Mouse (Mus musculus): ENCODE measurements at regions not wholly inside any gene's neighbourhood (a gene's known extent, or its start where the extent isn't known, plus 50 kb on each side); places are given as distances from the start of the nearest gene placed in this dataset.
A peak's percentile ranks its signal among the peaks of the same experiment; 100 is the strongest.
"Not testable (repeated sequence)": the region's sequence is repeated elsewhere in the genome, so short reads cannot be mapped to it uniquely, and the experiment has no call there.

GRCm38 (mm10) chr3:41504867-41505266, 50.7 kb upstream of the Jade1 start:
- intact Hi-C loops (cut with DNase I): no loop called here
- DNase-seq: no peak

GRCm38 (mm10) chr3:41502161-41502560, 53.4 kb upstream of the Jade1 start:
- DNase-seq: no peak
- intact Hi-C loops (cut with DNase I): no loop called here

GRCm38 (mm10) chr3:41501639-41502038, 53.9 kb upstream of the Jade1 start:
- intact Hi-C loops (cut with DNase I); DNase-seq: not testable (repeated sequence)

- DNase-seq: no peak
- intact Hi-C loops (cut with DNase I): no loop called here
These were observed 54.4 kb upstream of the Jade1 start for GRCm38 (mm10) chr3:41501124-41501523.

GRCm38 (mm10) chr3:41499680-41500079, 55.9 kb upstream of the Jade1 start:
- intact Hi-C loops (cut with DNase I): no loop called here

GRCm38 (mm10) chr3:41498791-41499190, 56.7 kb upstream of the Jade1 start:
- peak; percentile 31 to 49 for DNase-seq
- intact Hi-C loops (cut with DNase I): no loop called here

More at GRCm38 (mm10) chr3:41499680-41500079, 55.9 kb upstream of the Jade1 start:
- DNase-seq: no peak

GRCm38 (mm10) chr3:41497771-41498170, 57.8 kb upstream of the Jade1 start:
- no peak for DNase-seq
- intact Hi-C loops (cut with DNase I): no loop called here

GRCm38 (mm10) chr3:41496931-41497710, 58.4 kb upstream of the Jade1 start:
- intact Hi-C loops (cut with DNase I): no loop called here
- no peak for DNase-seq

- DNase-seq: no peak
- intact Hi-C loops (cut with DNase I): no loop called here
These were observed 59.6 kb upstream of the Jade1 start for GRCm38 (mm10) chr3:41495893-41496292.

GRCm38 (mm10) chr3:41495097-41495496, 60.4 kb upstream of the Jade1 start:
- intact Hi-C loops (cut with DNase I): no loop called here
- DNase-seq: no peak

- DNase-seq: no peak
- intact Hi-C loops (cut with DNase I): no loop called here
These were observed 62.1 kb upstream of the Jade1 start for GRCm38 (mm10) chr3:41493472-41493871.

GRCm38 (mm10) chr3:41492727-41493392, 62.7 kb upstream of the Jade1 start:
- intact Hi-C loops (cut with DNase I): no loop called here
- DNase-seq: no peak

- intact Hi-C loops (cut with DNase I): no loop called here
- no peak for DNase-seq
These were observed 63.4 kb upstream of the Jade1 start for GRCm38 (mm10) chr3:41492031-41492726.

- no peak for DNase-seq
- intact Hi-C loops (cut with DNase I): no loop called here
These were observed 64.3 kb upstream of the Jade1 start for GRCm38 (mm10) chr3:41491185-41491584.

- intact Hi-C loops (cut with DNase I): no loop called here
- no peak for DNase-seq
These were observed 65.5 kb upstream of the Jade1 start for GRCm38 (mm10) chr3:41489998-41490397.

GRCm38 (mm10) chr3:41489571-41489970, 66.0 kb upstream of the Jade1 start:
- no peak for DNase-seq
- intact Hi-C loops (cut with DNase I): no loop called here

GRCm38 (mm10) chr3:41488229-41488774, 67.2 kb upstream of the Jade1 start:
- DNase-seq: no peak
- intact Hi-C loops (cut with DNase I): no loop called here

GRCm38 (mm10) chr3:41484920-41485319, 70.6 kb upstream of the Jade1 start:
- intact Hi-C loops (cut with DNase I): no loop called here
- no peak for DNase-seq

- DNase-seq: no peak
- intact Hi-C loops (cut with DNase I): no loop called here
These were observed 71.9 kb upstream of the Jade1 start for GRCm38 (mm10) chr3:41483582-41483981.

- intact Hi-C loops (cut with DNase I): no loop called here
- DNase-seq: no peak
These were observed 72.5 kb upstream of the Jade1 start for GRCm38 (mm10) chr3:41482881-41483494.

GRCm38 (mm10) chr3:41480186-41480585, 75.3 kb upstream of the Jade1 start:
- intact Hi-C loops (cut with DNase I): no loop called here
- DNase-seq: no peak
